Mouse (Mus musculus) stomach, embryonic 16.5 days (tissue): ENCODE results near the gene Cd22. TPM values are rescaled to one million over a fixed set of nuclear protein-coding genes. Genes with fewer than 3 reads are reported as not detected.

Source experiments
- ATAC-seq: fragments of 200-750 bp; cut with Nextera tagmentation; 2 replicates; pipeline ENCODE4 v1.8.0; 2017; ENCODE audit warnings: moderate number of reproducible peaks, moderate TSS enrichment; ENCODE audit not compliant: insufficient read depth, low FRiP score
- H3K27ac ChIP-seq: fragments of 300-500 bp; sonication (generic); 2 replicates; pipeline ENCODE4 v1.5.1; 2014; ENCODE audit warnings: low read length
- H3K27me3 ChIP-seq: fragments of 300-500 bp; sonication (generic); 2 replicates; pipeline ENCODE4 v1.6.1; 2014; ENCODE audit warnings: low read length, control low read depth, mixed read lengths; ENCODE audit not compliant: control insufficient read depth, insufficient read depth
- H3K36me3 ChIP-seq: fragments of 300-500 bp; sonication (generic); 2 replicates; pipeline ENCODE4 v1.6.1; 2014; ENCODE audit warnings: low read length; ENCODE audit not compliant: control insufficient read depth, insufficient read depth
- H3K4me1 ChIP-seq: fragments of 300-500 bp; sonication (generic); 2 replicates; pipeline ENCODE4 v1.6.1; 2014; ENCODE audit warnings: low read length, control low read depth, mixed read lengths; ENCODE audit not compliant: control insufficient read depth, insufficient read depth
- H3K4me2 ChIP-seq: fragments of 300-500 bp; sonication (generic); 2 replicates; pipeline ENCODE4 v1.6.1; 2014; ENCODE audit warnings: low read depth, low read length, mixed read lengths
- H3K4me3 ChIP-seq: fragments of 300-500 bp; sonication (generic); replicated peaks from 2 replicates; pipeline ENCODE4 v1.5.1; 2014; ENCODE audit warnings: mild to moderate bottlenecking, low read length
- H3K9ac ChIP-seq: fragments of 300-500 bp; sonication (generic); 2 replicates; pipeline ENCODE4 v1.6.1; 2014; ENCODE audit warnings: low read length
- H3K9me3 ChIP-seq: fragments of 300-500 bp; sonication (generic); replicated peaks from 2 replicates; pipeline ENCODE4 v1.6.1; 2016; ENCODE audit warnings: low read length, control low read depth; ENCODE audit not compliant: control insufficient read depth
- WGBS: fragments of 180-500 bp; shearing (Covaris S2); extraction: QIAGEN DNeasy Blood & Tissue Kit; methylation state at CpG from one replicate; pipeline ENCODE4 v1.1.7; 2014; 5-methylcytosine and 5-hydroxymethylcytosine counted together
- polyA plus RNA-seq: library from polyadenylated mRNA; unstranded; fragments of >200 nt; fragmentation: Nextera tagmentation; extraction: Ambion mirVana; gene quantifications from 2 replicates; pipeline ENCODE4 v1.2.1, GENCODE M21; 2015

The Cd22 gene
- polyA plus RNA-seq, 1 experiment from 2014 or later, result 0.08 TPM

- Histone ChIP-seq H3K4me2 (no peak overlapping the region), H3K27ac (no peak overlapping the region), H3K9ac (no peak overlapping the region), H3K36me3 (no peaks in the 10 kb centered on the region), H3K27me3 (no peaks in the 10 kb centered on the region), H3K4me3 (no peak overlapping the region), H3K4me1 (no peaks in the 10 kb centered on the region), H3K9me3 (no peaks in the 10 kb centered on the region)
- ATAC-seq, result no peak
- 66% methylated on average over 1 of the region's 1 CpGs for WGBS
Observed at GRCm38 (mm10) chr7:30857746-30858145, 22.4 kb downstream of the Cd22 start.

GRCm38 (mm10) chr7:30856078-30856477, 24.1 kb downstream of the Cd22 start, which contains the start of gene Ffar3:
Gene Ffar3 (minus strand): TSS chr7:30856178.
- H3K4me3 ChIP-seq, result no peak within 1 kb of the TSS
- H3K4me2 ChIP-seq, result no peak within 1 kb of the TSS
- no peak for ATAC-seq
- H3K27ac ChIP-seq, result no peak within 1 kb of the TSS
- no peaks in the 10 kb centered on the region for H3K36me3 ChIP-seq
- H3K27me3 ChIP-seq, result no peaks in the 10 kb centered on the region
- no peaks in the 10 kb centered on the region for H3K9me3 ChIP-seq
- whole genome bisulfite sequencing, result 68% methylated on average over 6 of the region's 6 CpGs
- no peak within 1 kb of the TSS for H3K9ac ChIP-seq
- no peaks in the 10 kb centered on the region for H3K4me1 ChIP-seq

- no peak overlapping the region for H3K4me2 ChIP-seq
- H3K36me3 ChIP-seq, result no peaks in the 10 kb centered on the region
- H3K4me3 ChIP-seq, result no peak overlapping the region
- H3K27me3 ChIP-seq, result no peaks in the 10 kb centered on the region
- ATAC-seq, result no peak
- H3K9me3 ChIP-seq, result no peaks in the 10 kb centered on the region
- H3K4me1 ChIP-seq, result no peaks in the 10 kb centered on the region
- 73% methylated on average over 1 of the region's 1 CpGs for WGBS
- H3K9ac ChIP-seq, result no peak overlapping the region
- no peak overlapping the region for H3K27ac ChIP-seq
Observed at GRCm38 (mm10) chr7:30851421-30851820, 28.7 kb downstream of the Cd22 start.

DNA sequence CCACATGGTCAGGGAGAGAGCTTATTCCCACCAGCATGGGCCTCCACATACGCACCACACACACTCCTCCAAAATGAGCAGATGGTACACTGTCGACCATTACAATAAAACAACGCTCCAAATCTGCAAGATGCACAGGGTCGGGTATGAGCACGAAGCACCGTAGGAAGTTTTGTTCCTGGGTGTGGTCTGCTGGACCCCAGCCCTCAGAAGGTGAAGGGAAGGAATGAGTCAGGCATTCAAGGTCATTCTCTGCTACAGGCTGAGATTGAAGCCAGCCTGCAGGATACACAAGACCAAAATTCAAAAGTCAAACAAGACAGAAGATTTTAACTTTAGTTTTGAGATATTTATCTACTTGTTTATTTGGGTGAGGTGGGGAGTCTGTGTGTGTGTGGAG, 32.2 kb downstream of the Cd22 start:
- Histone ChIP-seq H3K4me2 (no peak overlapping the region), H3K9ac (no peak overlapping the region), H3K36me3 (no peaks in the 10 kb centered on the region), H3K27me3 (no peaks in the 10 kb centered on the region), H3K4me1 (no peaks in the 10 kb centered on the region), H3K4me3 (no peak overlapping the region), H3K27ac (no peak overlapping the region), H3K9me3 (no peaks in the 10 kb centered on the region)
- ATAC-seq, result no peak
- 59% methylated on average over 6 of the region's 6 CpGs for WGBS

DNA sequence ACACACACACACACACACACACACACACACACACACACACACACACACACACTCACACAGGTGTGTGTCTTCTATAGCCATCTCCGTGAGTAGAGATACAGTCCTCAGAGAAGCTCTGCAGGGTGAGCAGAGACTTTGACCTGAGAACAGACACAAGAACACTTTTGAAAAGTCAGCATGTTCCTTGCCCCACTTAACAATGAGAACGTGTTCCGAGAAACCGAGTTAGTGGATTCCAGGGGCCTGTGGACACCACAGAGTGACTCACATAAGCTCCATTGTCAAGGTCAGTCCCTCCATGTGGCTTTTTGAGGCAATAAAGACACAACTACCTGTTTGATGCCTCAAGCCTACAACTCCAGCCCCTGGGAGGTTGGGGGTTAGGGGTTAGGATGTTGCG, 32.8 kb downstream of the Cd22 start:
- H3K36me3 ChIP-seq, result no peaks in the 10 kb centered on the region
- no peak overlapping the region for H3K4me3 ChIP-seq
- H3K9ac ChIP-seq, result no peak overlapping the region
- H3K27ac ChIP-seq, result no peak overlapping the region
- WGBS, result 61% methylated on average over 5 of the region's 5 CpGs
- H3K4me2 ChIP-seq, result no peak overlapping the region
- no peak for ATAC-seq
- no peaks in the 10 kb centered on the region for H3K27me3 ChIP-seq
- H3K9me3 ChIP-seq, result no peaks in the 10 kb centered on the region
- no peaks in the 10 kb centered on the region for H3K4me1 ChIP-seq

GRCm38 (mm10) chr7:30846505-30847053, 33.6 kb downstream of the Cd22 start:
- Histone ChIP-seq H3K4me1 (no peaks in the 10 kb centered on the region), H3K36me3 (no peaks in the 10 kb centered on the region), H3K9me3 (no peaks in the 10 kb centered on the region), H3K4me2 (no peak overlapping the region), H3K9ac (no peak overlapping the region), H3K4me3 (no peak overlapping the region), H3K27me3 (no peaks in the 10 kb centered on the region), H3K27ac (no peak overlapping the region)
- ATAC-seq, result no peak
- 54% methylated on average over 2 of the region's 2 CpGs for WGBS

GRCm38 (mm10) chr7:30844676-30845297, 35.4 kb downstream of the Cd22 start:
- Histone ChIP-seq H3K27ac (no peak overlapping the region), H3K9me3 (no peaks in the 10 kb centered on the region), H3K4me2 (no peak overlapping the region), H3K27me3 (no peaks in the 10 kb centered on the region), H3K4me3 (no peak overlapping the region), H3K4me1 (no peaks in the 10 kb centered on the region), H3K9ac (no peak overlapping the region), H3K36me3 (no peaks in the 10 kb centered on the region)
- no peak for ATAC-seq
- 30% methylated on average over 7 of the region's 7 CpGs for WGBS

GRCm38 (mm10) chr7:30842092-30842491, 38.0 kb downstream of the Cd22 start:
- H3K9me3 ChIP-seq, result no peaks in the 10 kb centered on the region
- no peaks in the 10 kb centered on the region for H3K4me1 ChIP-seq
- no peaks in the 10 kb centered on the region for H3K27me3 ChIP-seq
- no peak overlapping the region for H3K27ac ChIP-seq
- 82% methylated on average over 5 of the region's 5 CpGs for WGBS
- no peak overlapping the region for H3K4me2 ChIP-seq
- no peak for ATAC-seq
- no peaks in the 10 kb centered on the region for H3K36me3 ChIP-seq
- H3K9ac ChIP-seq, result no peak overlapping the region
- no peak overlapping the region for H3K4me3 ChIP-seq

DNA sequence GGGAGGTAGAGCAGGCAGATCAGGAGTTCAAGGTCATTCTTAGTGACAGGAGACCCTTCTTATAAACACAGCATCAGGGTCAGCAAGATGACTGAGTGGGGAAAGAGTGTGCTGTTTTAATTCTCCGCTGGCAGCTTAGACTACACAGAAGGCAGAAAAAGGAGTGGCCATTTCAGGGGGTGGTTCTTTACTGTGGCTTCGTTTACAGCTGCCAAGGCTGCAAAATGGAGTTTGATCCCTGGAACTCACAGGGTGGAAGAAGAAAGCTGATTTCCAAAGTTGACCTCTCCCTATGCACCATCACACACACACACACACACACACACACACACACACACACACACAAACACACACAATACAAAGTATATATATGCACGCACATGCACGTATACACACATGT, 38.8 kb downstream of the Cd22 start:
- WGBS, result 53% methylated on average over 4 of the region's 4 CpGs
- H3K9me3 ChIP-seq, result no peaks in the 10 kb centered on the region
- no peak for ATAC-seq

More for the DNA sequence above, 38.8 kb downstream of the Cd22 start:
- Histone ChIP-seq H3K4me1 (no peaks in the 10 kb centered on the region), H3K27me3 (no peaks in the 10 kb centered on the region), H3K36me3 (no peaks in the 10 kb centered on the region), H3K27ac (no peak overlapping the region), H3K4me2 (no peak overlapping the region), H3K4me3 (no peak overlapping the region), H3K9ac (no peak overlapping the region)
